Mouse (Mus musculus): Measurements from ENCODE around the gene Bzw2.

DNA sequence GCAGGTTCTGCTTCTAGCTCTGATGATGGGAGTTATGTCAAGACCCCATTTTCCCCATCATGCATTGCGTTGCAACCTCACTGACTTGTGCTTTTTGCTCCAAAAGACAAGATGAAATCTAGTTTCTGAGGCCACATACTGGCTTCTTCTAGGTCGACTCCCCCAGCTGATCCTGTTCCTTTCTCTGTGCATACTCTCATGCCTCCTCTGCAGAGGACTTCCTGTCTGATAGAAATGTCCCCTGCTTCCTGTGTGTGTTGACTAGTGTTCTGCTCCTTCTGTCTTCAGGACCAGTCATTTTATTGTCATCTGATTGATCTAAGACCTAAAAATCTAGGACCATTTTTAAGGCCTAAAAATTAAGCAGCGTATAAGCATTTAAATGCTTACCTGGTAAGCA, 22.5 kb downstream of the Bzw2 start:
- TF ChIP-seq CTCF (conservative IDR thresholded peaks at IDR 0.05; ENCODE audit: low read length) = no peak
- no peak for TF ChIP-seq POU5F1 (IDR thresholded peaks at IDR 0.05; ENCODE audit: borderline replicate concordance, low read length)

All from E14TG2a.4 (cell line).